37 mouse cellular contexts compared by ENCODE assay signal in the genomic region with DNA sequence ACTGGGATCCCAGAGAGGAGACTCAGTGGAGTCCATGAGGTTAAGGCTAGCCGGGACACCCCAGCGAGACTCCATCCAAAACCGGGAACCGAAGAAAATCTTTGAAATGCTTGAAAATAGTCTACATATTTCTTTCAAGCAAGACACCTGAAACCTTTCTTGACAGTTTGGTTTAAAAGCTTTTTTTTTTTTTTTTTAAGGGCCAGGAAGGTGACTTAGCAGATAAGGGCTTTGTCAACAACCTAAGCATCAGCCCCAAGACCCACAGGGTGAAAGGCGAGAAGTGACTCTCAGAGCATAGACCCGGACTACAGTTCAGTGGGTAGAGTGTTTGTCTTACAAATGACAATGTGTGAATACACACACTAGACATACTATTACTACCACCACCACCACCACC. TPM values are rescaled to one million over a fixed set of nuclear protein-coding genes. Genes with fewer than 3 reads are reported as not detected.
"Had no signal": no experiment of that assay in that cellular context is flagged by ENCODE, and none has a peak within 500 bp of the region (broad histone marks: within the 10 kb centered on the region; RNA-seq: fewer than 3 reads in every experiment).

No protein-coding gene starts in this region.

- H3K27me3 ChIP-seq: embryonic facial prominence, embryonic 12.5 days; embryonic facial prominence, embryonic 13.5 days; embryonic facial prominence, embryonic 15.5 days; forebrain, embryonic 12.5 days; forebrain, embryonic 13.5 days; forebrain, embryonic 15.5 days had no signal

- H3K4me3 ChIP-seq: embryonic facial prominence, embryonic 10.5 days; embryonic facial prominence, embryonic 12.5 days; embryonic facial prominence, embryonic 13.5 days; embryonic facial prominence, embryonic 15.5 days; erythroblast, embryonic 14.5 days; forebrain, embryonic 10.5 days; forebrain, embryonic 12.5 days; forebrain, embryonic 13.5 days; forebrain, embryonic 15.5 days; gastrocnemius, adult 2 months; heart, adult 2 months had no signal

- H3K9ac ChIP-seq: embryonic facial prominence, embryonic 12.5 days; embryonic facial prominence, embryonic 13.5 days; embryonic facial prominence, embryonic 15.5 days; forebrain, embryonic 12.5 days; forebrain, embryonic 13.5 days; forebrain, embryonic 15.5 days; forebrain, postnatal 0 days had no signal

- DNase-seq: cerebellum, adult 9-10 months; cerebellum, adult 9-11 months; cerebellum, postnatal 10 days; cerebellum, postnatal 14 days; cerebellum, postnatal 25 days; cerebellum, postnatal 36 days; embryo, embryonic 11 days; forebrain, postnatal 0 days; gastrocnemius, adult 2 months; gastrocnemius, postnatal 10 days; gastrocnemius, postnatal 14 days; gastrocnemius, postnatal 25 days; gastrocnemius, postnatal 36 days; heart, adult 18-20 months; heart, adult 2 months had no signal

- ATAC-seq: forebrain, embryonic 13.5 days; forebrain, embryonic 14.5 days; forebrain, embryonic 15.5 days; forebrain, embryonic 16.5 days; forebrain, postnatal 0 days had no signal

- H3K9me3 ChIP-seq: embryonic facial prominence, embryonic 10.5 days; embryonic facial prominence, embryonic 12.5 days; embryonic facial prominence, embryonic 13.5 days; embryonic facial prominence, embryonic 15.5 days; forebrain, embryonic 10.5 days; forebrain, embryonic 12.5 days; forebrain, embryonic 13.5 days; forebrain, embryonic 15.5 days had no signal

- H3K36me3 ChIP-seq: embryonic facial prominence, embryonic 10.5 days; embryonic facial prominence, embryonic 12.5 days; embryonic facial prominence, embryonic 13.5 days; embryonic facial prominence, embryonic 15.5 days; forebrain, embryonic 10.5 days; forebrain, embryonic 12.5 days; forebrain, embryonic 15.5 days had no signal

- H3K27ac ChIP-seq: embryonic facial prominence, embryonic 10.5 days; embryonic facial prominence, embryonic 12.5 days; embryonic facial prominence, embryonic 13.5 days; embryonic facial prominence, embryonic 15.5 days; forebrain, embryonic 10.5 days; forebrain, embryonic 12.5 days; forebrain, embryonic 13.5 days; forebrain, embryonic 15.5 days; gastrocnemius, adult 2 months; heart, adult 2 months had no signal

- H3K4me1 ChIP-seq: embryonic facial prominence, embryonic 12.5 days; embryonic facial prominence, embryonic 13.5 days; embryonic facial prominence, embryonic 15.5 days; forebrain, embryonic 10.5 days; forebrain, embryonic 12.5 days; forebrain, embryonic 13.5 days; forebrain, embryonic 15.5 days had no signal

RNA-seq across cellular contexts. Expression of a gene that starts 11.3 kb away (rescaled TPM):
- total RNA-seq: forebrain, postnatal 0 days; gastrocnemius, adult 18-20 months; gastrocnemius, adult 2 months; gastrocnemius, adult 8-10 months; gastrocnemius, postnatal 10 days; gastrocnemius, postnatal 14 days; gastrocnemius, postnatal 25 days; gastrocnemius, postnatal 36 days; gastrocnemius, postnatal 4 days; granulocyte monocyte progenitor cell, adult 5-6 weeks; heart, adult 18-20 months; heart, adult 2 months; heart, adult 8-10 months had no signal
- polyA plus RNA-seq: cortical plate, adult 2 months; embryonic facial prominence, embryonic 10.5 days; embryonic facial prominence, embryonic 11.5 days; embryonic facial prominence, embryonic 12.5 days; embryonic facial prominence, embryonic 13.5 days; embryonic facial prominence, embryonic 15.5 days; erythroblast, embryonic 14.5 days; forebrain, embryonic 10.5 days; forebrain, embryonic 11.5 days; forebrain, embryonic 12.5 days; forebrain, embryonic 13.5 days; forebrain, embryonic 14.5 days; forebrain, embryonic 15.5 days; forebrain, embryonic 16.5 days; forebrain, postnatal 0 days; frontal cortex, adult 2 months; heart, adult 2 months had no signal

RNA-seq across cellular contexts. Expression of a gene that starts 58.2 kb away (rescaled TPM):
- total RNA-seq: common myeloid progenitor, adult 5-6 weeks; gastrocnemius, postnatal 14 days; gastrocnemius, postnatal 25 days; granulocyte monocyte progenitor cell, adult 5-6 weeks; heart, adult 18-20 months; heart, adult 2 months; heart, adult 8-10 months had no signal
- polyA plus RNA-seq: embryonic facial prominence, embryonic 14.5 days; erythroblast, embryonic 14.5 days had no signal
